Mouse (Mus musculus): ENCODE data around the gene Ddah1. TPM values are rescaled to one million over a fixed set of nuclear protein-coding genes. Genes with fewer than 3 reads are reported as not detected.
"Not testable (repeated sequence)": the region's sequence is repeated elsewhere in the genome, so short reads cannot be mapped to it uniquely, and the experiment has no call there.

Gene Ddah1
- polyA plus RNA-seq, 1 experiment from 2014 or later: 39.4 TPM

GRCm38 (mm10) chr3:145874126-145874525 is 115.7 kb downstream of the Ddah1 start:
- 87% methylated on average over 4 of the region's 4 CpGs for WGBS
- H3K4me2 ChIP-seq: no peak overlapping the region
- no peaks in the 10 kb centered on the region for H3K27me3 ChIP-seq
- no peaks in the 10 kb centered on the region for H3K9me3 ChIP-seq
- H3K9ac ChIP-seq: no peak overlapping the region
- no peak for ATAC-seq (ENCODE audit: insufficient number of reproducible peaks, insufficient read depth, low FRiP score, low TSS enrichment, low read depth)
- no peaks in the 10 kb centered on the region for H3K36me3 ChIP-seq
- H3K4me3 ChIP-seq: no peak overlapping the region
- no peaks in the 10 kb centered on the region for H3K4me1 ChIP-seq
- no peak overlapping the region for H3K27ac ChIP-seq

GRCm38 (mm10) chr3:145876120-145876519 is 117.6 kb downstream of the Ddah1 start:
- no peaks in the 10 kb centered on the region for H3K9me3 ChIP-seq
- H3K4me3 ChIP-seq: no peak overlapping the region
- no peak overlapping the region for H3K9ac ChIP-seq
- 85% methylated on average over 11 of the region's 11 CpGs for WGBS
- no peak for ATAC-seq (ENCODE audit: insufficient number of reproducible peaks, insufficient read depth, low FRiP score, low TSS enrichment, low read depth)
- H3K27ac ChIP-seq: no peak overlapping the region
- H3K36me3 ChIP-seq: no peaks in the 10 kb centered on the region
- H3K4me1 ChIP-seq: no peaks in the 10 kb centered on the region
- H3K27me3 ChIP-seq: no peaks in the 10 kb centered on the region
- H3K4me2 ChIP-seq: no peak overlapping the region

GRCm38 (mm10) chr3:145878867-145879266 is 120.4 kb downstream of the Ddah1 start:
- ATAC-seq (ENCODE audit: insufficient number of reproducible peaks, insufficient read depth, low FRiP score, low TSS enrichment, low read depth); H3K4me2 ChIP-seq; H3K9ac ChIP-seq; H3K27ac ChIP-seq; H3K36me3 ChIP-seq; H3K27me3 ChIP-seq; H3K4me1 ChIP-seq; H3K4me3 ChIP-seq; H3K9me3 ChIP-seq: not testable (repeated sequence)
- WGBS: 89% methylated on average over 14 of the region's 14 CpGs

- 71% methylated on average over 1 of the region's 1 CpGs for WGBS
- no peaks in the 10 kb centered on the region for H3K36me3 ChIP-seq
- no peak overlapping the region for H3K9ac ChIP-seq
- no peak overlapping the region for H3K27ac ChIP-seq
- H3K4me1 ChIP-seq: peaks cover 3% of the 10 kb centered on the region
- no peak overlapping the region for H3K4me3 ChIP-seq
- H3K27me3 ChIP-seq: no peaks in the 10 kb centered on the region
- ATAC-seq (ENCODE audit: insufficient number of reproducible peaks, insufficient read depth, low FRiP score, low TSS enrichment, low read depth): no peak
- no peak overlapping the region for H3K4me2 ChIP-seq
- no peaks in the 10 kb centered on the region for H3K9me3 ChIP-seq
Measured at GRCm38 (mm10) chr3:145880335-145880734, 121.9 kb downstream of the Ddah1 start.

- Histone ChIP-seq H3K27ac (no peak overlapping the region), H3K4me1 (peaks cover 15% of the 10 kb centered on the region), H3K9ac (no peak overlapping the region), H3K27me3 (no peaks in the 10 kb centered on the region), H3K36me3 (no peaks in the 10 kb centered on the region), H3K9me3 (no peaks in the 10 kb centered on the region), H3K4me3 (no peak overlapping the region), H3K4me2 (no peak overlapping the region)
- 81% methylated on average over 15 of the region's 15 CpGs for WGBS
- no peak for ATAC-seq (ENCODE audit: insufficient number of reproducible peaks, insufficient read depth, low FRiP score, low TSS enrichment, low read depth)
Measured at GRCm38 (mm10) chr3:145882076-145882874, 123.8 kb downstream of the Ddah1 start.

GRCm38 (mm10) chr3:145883233-145883632 is 124.8 kb downstream of the Ddah1 start:
- H3K9ac ChIP-seq: no peak overlapping the region
- H3K4me1 ChIP-seq: peaks cover 15% of the 10 kb centered on the region
- H3K4me3 ChIP-seq: no peak overlapping the region
- no peaks in the 10 kb centered on the region for H3K9me3 ChIP-seq
- H3K27ac ChIP-seq: no peak overlapping the region
- WGBS: 36% methylated on average over 2 of the region's 2 CpGs
- H3K27me3 ChIP-seq: no peaks in the 10 kb centered on the region
- H3K36me3 ChIP-seq: no peaks in the 10 kb centered on the region
- H3K4me2 ChIP-seq: no peak overlapping the region
- ATAC-seq (ENCODE audit: insufficient number of reproducible peaks, insufficient read depth, low FRiP score, low TSS enrichment, low read depth): peak; percentile 73; the same call in 1 of the 2 replicates

GRCm38 (mm10) chr3:145885376-145885775 is 126.9 kb downstream of the Ddah1 start:
- Histone ChIP-seq H3K27ac (peak overlapping the region; percentile 30), H3K27me3 (no peaks in the 10 kb centered on the region), H3K4me2 (no peak overlapping the region), H3K4me3 (no peak overlapping the region), H3K9me3 (no peaks in the 10 kb centered on the region), H3K4me1 (peaks cover 15% of the 10 kb centered on the region), H3K9ac (no peak overlapping the region), H3K36me3 (no peaks in the 10 kb centered on the region)
- no peak for ATAC-seq (ENCODE audit: insufficient number of reproducible peaks, insufficient read depth, low FRiP score, low TSS enrichment, low read depth)
- WGBS: 67% methylated on average over 4 of the region's 4 CpGs

- Histone ChIP-seq H3K4me1 (peaks cover 15% of the 10 kb centered on the region), H3K27me3 (no peaks in the 10 kb centered on the region), H3K4me3 (no peak overlapping the region), H3K9me3 (no peaks in the 10 kb centered on the region), H3K36me3 (no peaks in the 10 kb centered on the region), H3K4me2 (no peak overlapping the region), H3K9ac (no peak overlapping the region), H3K27ac (peak overlapping the region; percentile 30)
- 33% methylated on average over 5 of the region's 5 CpGs for WGBS
- no peak for ATAC-seq (ENCODE audit: insufficient number of reproducible peaks, insufficient read depth, low FRiP score, low TSS enrichment, low read depth)
Measured at GRCm38 (mm10) chr3:145885851-145886464, 127.5 kb downstream of the Ddah1 start.

- Histone ChIP-seq H3K9ac (no peak overlapping the region), H3K27ac (no peak overlapping the region), H3K4me3 (no peak overlapping the region), H3K36me3 (no peaks in the 10 kb centered on the region), H3K4me1 (peaks cover 12% of the 10 kb centered on the region), H3K27me3 (no peaks in the 10 kb centered on the region), H3K9me3 (no peaks in the 10 kb centered on the region), H3K4me2 (no peak overlapping the region)
- 79% methylated on average over 6 of the region's 6 CpGs for WGBS
- no peak for ATAC-seq (ENCODE audit: insufficient number of reproducible peaks, insufficient read depth, low FRiP score, low TSS enrichment, low read depth)
Measured at GRCm38 (mm10) chr3:145887430-145887971, 129.0 kb downstream of the Ddah1 start.

GRCm38 (mm10) chr3:145890346-145891132 is 132.1 kb downstream of the Ddah1 start:
- H3K36me3 ChIP-seq: no peaks in the 10 kb centered on the region
- H3K9me3 ChIP-seq: no peaks in the 10 kb centered on the region
- 79% methylated on average over 18 of the region's 18 CpGs for WGBS
- no peak overlapping the region for H3K4me3 ChIP-seq
- peaks cover 10% of the 10 kb centered on the region for H3K4me1 ChIP-seq
- no peak overlapping the region for H3K9ac ChIP-seq
- H3K4me2 ChIP-seq: no peak overlapping the region
- H3K27ac ChIP-seq: no peak overlapping the region
- no peaks in the 10 kb centered on the region for H3K27me3 ChIP-seq
- ATAC-seq (ENCODE audit: insufficient number of reproducible peaks, insufficient read depth, low FRiP score, low TSS enrichment, low read depth): no peak

- WGBS: 77% methylated on average over 3 of the region's 3 CpGs
- Histone ChIP-seq H3K4me1 (no peaks in the 10 kb centered on the region; the same call in 1 of the 2 replicates), H3K9me3 (no peaks in the 10 kb centered on the region), H3K27me3 (no peaks in the 10 kb centered on the region), H3K9ac (no peak overlapping the region), H3K4me2 (no peak overlapping the region), H3K36me3 (no peaks in the 10 kb centered on the region), H3K4me3 (no peak overlapping the region), H3K27ac (no peak overlapping the region)
- ATAC-seq (ENCODE audit: insufficient number of reproducible peaks, insufficient read depth, low FRiP score, low TSS enrichment, low read depth): no peak
Measured at GRCm38 (mm10) chr3:145892451-145892850, 134.0 kb downstream of the Ddah1 start.
